Mouse (Mus musculus): Measurements from ENCODE around the gene Isl2.
A peak's percentile ranks its signal among the peaks of the same experiment; 100 is the strongest.

Gene Isl2

DNA sequence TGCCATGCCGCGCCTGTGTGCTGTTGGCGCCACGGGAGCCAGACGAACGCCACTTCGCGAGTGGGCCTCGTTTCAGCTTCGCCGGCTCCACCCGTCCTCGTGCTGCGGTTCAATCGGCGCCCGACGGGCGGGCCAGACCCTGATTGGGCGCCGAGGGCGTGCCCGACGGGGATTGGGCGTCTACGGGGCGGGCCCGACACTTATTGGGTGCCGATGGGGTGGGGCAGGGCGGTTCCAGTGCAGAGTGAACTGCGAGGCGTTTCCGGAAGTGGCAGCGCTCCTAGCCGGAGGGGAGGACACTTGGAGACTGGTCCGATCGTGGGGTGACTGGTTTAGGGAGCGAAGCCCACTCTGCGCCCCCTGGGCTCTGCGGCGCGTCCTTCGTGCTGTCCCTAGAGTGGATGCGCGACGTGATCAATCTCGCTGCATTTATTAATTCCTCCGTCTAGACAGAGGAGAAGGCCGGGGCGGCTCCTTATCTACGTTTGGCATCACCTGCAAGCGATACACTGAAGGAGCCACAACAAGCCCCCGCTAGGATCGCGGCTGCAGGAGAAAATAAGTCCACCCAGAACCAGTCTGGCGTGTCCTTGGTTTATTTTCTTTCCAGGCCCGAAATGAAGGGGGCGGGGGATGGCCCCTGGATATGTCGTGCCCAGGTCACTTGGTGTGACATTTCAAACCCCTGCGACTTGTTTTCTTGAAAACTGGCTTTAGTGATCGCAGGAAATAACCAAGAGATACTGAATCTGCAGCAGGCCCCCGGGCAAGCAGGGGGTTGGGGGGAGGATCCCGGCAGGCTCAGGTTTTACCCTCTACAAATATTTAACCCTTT lies 7.9 kb downstream of the Isl2 start:
- peak; percentile 56 for DNase-seq (ENCODE audit: low spot score)

DNA sequence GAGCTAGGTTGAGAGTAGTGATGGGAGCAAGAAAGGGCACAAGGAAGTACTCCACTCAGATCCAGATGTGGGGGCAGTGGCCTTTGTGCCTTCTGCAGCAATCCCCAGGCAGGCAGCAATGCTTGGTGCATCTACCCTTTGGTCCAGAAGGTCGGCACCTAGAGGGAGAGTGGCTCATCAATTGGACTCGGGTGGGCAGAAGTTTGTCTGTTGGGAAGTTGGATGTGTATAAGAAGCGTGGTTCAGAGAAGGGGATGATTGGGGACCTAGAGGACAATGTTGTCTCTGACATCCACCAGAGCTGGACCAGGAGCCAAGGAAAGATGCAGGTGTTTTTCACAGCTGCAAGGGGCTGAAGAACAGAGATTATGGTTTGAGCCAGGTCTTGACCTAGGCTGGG lies 10.4 kb downstream of the Isl2 start:
- DNase-seq (ENCODE audit: low spot score): no peak

DNA sequence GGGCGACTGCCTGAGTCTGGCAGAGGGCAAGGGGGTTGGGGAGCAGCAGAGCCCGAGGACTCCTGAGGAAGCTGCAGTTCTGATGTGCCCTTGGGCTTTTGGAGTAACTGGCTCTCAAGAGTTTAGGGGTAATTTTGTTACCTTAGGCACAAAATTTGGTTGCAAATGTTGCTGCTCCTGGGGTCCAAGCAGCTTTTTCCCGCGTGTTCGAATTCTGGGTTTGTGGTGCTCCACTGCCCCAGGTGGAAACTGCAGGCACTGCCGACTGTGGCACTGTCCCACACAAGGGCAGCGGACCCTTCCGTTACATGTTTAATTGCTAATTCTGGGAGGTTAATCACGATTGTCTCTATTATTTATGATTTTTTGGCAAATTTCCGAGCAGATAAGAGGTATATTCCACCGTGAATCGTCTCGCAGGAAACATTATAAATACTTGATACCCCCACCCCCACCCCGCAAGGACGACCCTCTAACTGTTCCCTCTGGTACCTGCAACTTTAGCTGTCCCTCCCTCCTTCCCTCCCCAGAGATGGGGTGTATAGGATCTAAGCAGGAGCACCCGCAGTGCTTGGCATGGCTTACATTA lies 10.9 kb downstream of the Isl2 start:
- DNase-seq (ENCODE audit: low spot score): no peak

DNA sequence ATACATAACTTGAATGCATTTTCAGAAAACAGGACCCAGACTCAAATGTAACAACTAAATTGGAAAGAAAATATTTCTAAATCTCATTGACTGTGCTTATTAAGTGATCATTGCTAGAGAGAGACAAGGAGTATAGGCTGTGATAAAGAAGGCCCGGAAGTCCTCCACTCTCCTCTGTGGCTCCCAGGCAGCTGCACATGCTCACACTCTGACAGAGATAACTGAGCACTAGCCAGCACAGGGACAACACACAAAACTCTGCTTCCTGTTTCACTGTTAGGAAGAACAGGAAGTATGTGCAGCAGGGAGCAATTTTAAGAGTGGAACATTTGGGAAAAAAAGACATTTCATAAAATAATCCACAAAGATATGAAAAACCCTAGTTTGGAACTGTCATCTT lies 16.5 kb downstream of the Isl2 start:
- no peak for DNase-seq (ENCODE audit: low spot score)

DNA sequence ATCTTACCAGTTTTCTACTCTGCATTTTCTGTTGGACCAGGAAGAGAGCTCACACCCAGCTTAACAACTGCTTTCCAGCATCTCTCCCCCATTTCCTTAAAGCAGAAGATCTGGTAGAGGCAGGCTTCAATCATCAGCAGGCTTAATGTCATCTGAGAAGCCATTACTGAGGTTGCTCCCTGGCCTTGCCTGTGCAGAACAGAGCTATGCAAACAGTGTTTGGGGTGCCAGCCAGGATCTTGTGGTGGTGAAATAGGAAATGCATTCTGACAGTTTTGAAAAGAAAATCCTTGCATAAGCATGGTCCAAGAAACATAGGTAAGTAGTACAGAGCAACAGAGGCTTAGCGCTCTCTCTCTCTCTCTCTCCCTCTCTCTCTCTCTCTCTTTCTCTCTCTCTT lies 22.5 kb downstream of the Isl2 start:
- no peak for DNase-seq (ENCODE audit: low spot score)

DNA sequence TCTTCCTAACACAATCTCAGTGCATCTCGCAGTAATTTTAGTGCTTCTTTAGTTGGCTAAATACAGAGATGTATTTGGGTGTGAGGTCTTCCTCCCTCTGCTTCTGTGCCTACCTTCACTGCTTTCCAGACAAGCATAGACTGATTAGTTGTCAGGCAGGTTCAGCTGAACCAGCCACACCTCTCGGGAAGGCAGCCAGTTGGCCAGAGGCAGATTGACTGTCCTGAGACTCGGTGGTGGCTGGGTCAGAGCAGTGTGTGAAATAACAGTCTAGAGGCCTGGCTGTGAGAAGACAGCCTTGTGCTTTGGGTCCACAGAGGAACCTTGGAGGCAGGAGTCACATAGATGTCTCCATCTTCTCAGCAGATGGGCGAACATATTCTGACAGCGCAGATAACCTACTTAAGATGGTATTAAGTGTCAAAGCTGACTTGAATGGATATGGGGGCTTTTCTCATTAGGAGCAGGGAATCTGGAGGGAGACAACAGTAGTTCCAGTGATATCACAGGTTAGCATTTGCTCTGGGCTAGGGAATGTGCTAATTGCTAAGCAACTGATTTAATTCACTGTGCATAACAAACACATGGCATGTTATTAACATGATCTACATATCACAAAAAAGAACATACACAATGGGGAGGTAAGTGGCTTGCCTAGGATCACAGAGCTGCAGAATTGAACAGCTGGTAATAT lies 30.1 kb downstream of the Isl2 start:
- peak; percentile 67 for DNase-seq (ENCODE audit: low spot score)

DNA sequence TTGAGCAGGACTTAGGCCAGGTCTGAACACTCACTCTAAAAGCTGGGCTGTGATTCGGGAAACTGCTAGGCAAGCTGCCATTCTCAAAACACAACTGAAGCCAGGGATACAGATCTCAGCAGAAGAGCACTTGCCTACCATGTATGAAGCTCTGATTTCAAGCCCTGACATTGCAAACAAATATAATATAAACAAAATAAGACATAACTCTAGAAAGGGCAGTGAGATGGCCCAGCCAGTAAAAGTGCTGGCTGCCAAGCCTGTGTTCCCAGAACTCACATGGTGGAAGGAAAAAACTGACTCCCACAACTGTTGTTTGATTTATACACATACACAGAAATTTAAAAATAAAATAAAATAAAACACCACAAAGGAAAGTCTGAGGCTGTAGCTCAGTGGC lies 32.6 kb downstream of the Isl2 start:
- no peak for DNase-seq (ENCODE audit: low spot score)

DNA sequence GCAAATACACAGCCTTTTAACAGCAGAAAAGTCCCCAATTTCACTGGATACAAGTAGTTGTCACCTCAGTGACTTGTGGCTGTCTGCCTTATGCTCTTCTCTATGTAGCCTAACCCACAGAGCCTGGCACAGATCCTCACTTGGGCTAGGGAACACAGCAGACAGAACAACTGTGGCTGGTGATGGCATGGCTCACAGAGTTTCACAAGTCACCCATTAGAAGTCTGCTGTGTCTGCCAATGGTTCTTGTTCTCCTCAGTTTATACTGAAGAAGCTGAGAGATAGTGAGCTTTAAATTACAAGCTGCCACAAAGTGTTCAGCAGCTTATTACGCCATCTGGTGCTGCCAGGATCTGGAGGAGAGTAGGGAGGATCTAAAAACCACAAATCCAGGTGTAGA lies 38.1 kb downstream of the Isl2 start:
- no peak for DNase-seq (ENCODE audit: low spot score)

DNA sequence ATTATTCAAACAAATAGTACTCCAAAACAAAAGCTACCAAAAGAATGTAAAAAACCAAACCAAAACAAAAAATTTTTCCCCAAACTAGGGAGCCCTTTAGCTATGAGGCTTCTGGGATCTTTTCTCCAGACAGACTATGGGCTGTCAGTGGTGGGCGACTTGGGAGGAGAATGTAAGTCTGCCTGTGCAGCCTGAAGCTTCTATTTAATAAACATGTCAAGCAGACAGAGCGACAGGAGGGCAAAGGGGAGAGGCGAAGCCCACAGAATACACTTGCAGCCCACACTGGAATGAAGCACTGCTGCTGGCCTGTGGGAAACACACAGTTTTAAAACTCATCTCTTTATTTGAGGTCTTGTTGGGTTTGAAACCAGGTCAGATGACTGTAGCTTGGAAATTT lies 42.9 kb downstream of the Isl2 start:
- no peak for DNase-seq (ENCODE audit: low spot score)

DNA sequence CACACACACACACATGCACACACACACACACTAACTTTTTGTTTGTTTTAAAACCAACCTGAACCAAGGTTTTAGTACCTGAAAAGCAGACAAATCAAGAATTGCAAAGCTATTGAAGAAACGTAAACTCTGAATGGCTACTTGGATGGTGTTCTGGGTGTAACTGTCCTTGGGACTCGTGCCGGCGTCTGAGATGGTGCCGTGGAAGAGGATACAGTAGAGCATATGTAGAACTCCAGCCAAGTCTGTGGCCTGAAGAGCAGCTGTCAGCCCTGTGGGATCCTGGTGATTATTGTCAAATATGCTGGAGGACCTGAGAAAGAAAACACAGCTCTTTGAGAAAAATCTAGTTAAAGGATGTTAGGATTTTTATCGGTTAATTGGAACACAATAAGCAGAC lies 47.7 kb downstream of the Isl2 start:
- no peak for DNase-seq (ENCODE audit: low spot score)

All from urinary bladder, postnatal 14 days (tissue).